Mouse (Mus musculus): Measurements from ENCODE around the gene Cplx2. TPM values are rescaled to one million over a fixed set of nuclear protein-coding genes. Genes with fewer than 3 reads are reported as not detected.
A peak's percentile ranks its signal among the peaks of the same experiment; 100 is the strongest.

Gene Cplx2
- polyA plus RNA-seq, 1 experiment from 2014 or later = 22.0 TPM

GRCm38 (mm10) chr13:54385008-54386004 lies 14.2 kb downstream of the Cplx2 start:
- Histone ChIP-seq H3K4me2 (replicated peaks) (no peak overlapping the region), H3K9ac (replicated peaks) (no peak overlapping the region), H3K36me3 (no peaks in the 10 kb centered on the region), H3K27ac (replicated peaks) (0 out of 2 replicates have a peak overlapping the region, but pooled peaks have one; percentile 4), H3K4me1 (peaks cover 23% of the 10 kb centered on the region), H3K4me3 (no peak overlapping the region), H3K27me3 (no peaks in the 10 kb centered on the region; the same call in 1 of the 2 replicates), H3K9me3 (no peaks in the 10 kb centered on the region)
- no peak for ATAC-seq (ENCODE audit: low FRiP score, low read depth)
- WGBS = 72% methylated on average over 19 of the region's 19 CpGs

- H3K9me3 ChIP-seq = no peaks in the 10 kb centered on the region
- no peak overlapping the region for H3K9ac ChIP-seq (replicated peaks)
- H3K4me2 ChIP-seq (replicated peaks) = no peak overlapping the region
- no peaks in the 10 kb centered on the region for H3K36me3 ChIP-seq
- ATAC-seq (ENCODE audit: low FRiP score, low read depth) = no peak
- peak overlapping the region; percentile 26; the same call in 1 of the 2 replicates for H3K27ac ChIP-seq (replicated peaks)
- H3K27me3 ChIP-seq = no peaks in the 10 kb centered on the region; the same call in 1 of the 2 replicates
- H3K4me1 ChIP-seq = peaks cover 10% of the 10 kb centered on the region; the same call in 1 of the 2 replicates
- WGBS = 73% methylated on average over 8 of the region's 8 CpGs
- no peak overlapping the region for H3K4me3 ChIP-seq
These were observed 18.9 kb downstream of the Cplx2 start for GRCm38 (mm10) chr13:54389971-54390564.

- H3K27ac ChIP-seq (replicated peaks) = 0 out of 2 replicates have a peak overlapping the region, but pooled peaks have one; percentile 26
- ATAC-seq (ENCODE audit: low FRiP score, low read depth) = no peak
- H3K4me1 ChIP-seq = peaks cover 8% of the 10 kb centered on the region; the same call in 1 of the 2 replicates
- 84% methylated on average over 7 of the region's 7 CpGs for WGBS
- no peaks in the 10 kb centered on the region for H3K36me3 ChIP-seq
- no peaks in the 10 kb centered on the region; the same call in 1 of the 2 replicates for H3K27me3 ChIP-seq
- no peak overlapping the region for H3K4me3 ChIP-seq
- H3K4me2 ChIP-seq (replicated peaks) = no peak overlapping the region
- H3K9ac ChIP-seq (replicated peaks) = no peak overlapping the region
- H3K9me3 ChIP-seq = no peaks in the 10 kb centered on the region
These were observed 19.4 kb downstream of the Cplx2 start for GRCm38 (mm10) chr13:54390565-54391013.

- Histone ChIP-seq H3K4me3 (no peak overlapping the region), H3K27ac (replicated peaks) (peak overlapping the region; percentile 10; the same call in 1 of the 2 replicates), H3K36me3 (no peaks in the 10 kb centered on the region), H3K9me3 (no peaks in the 10 kb centered on the region), H3K27me3 (no peaks in the 10 kb centered on the region; the same call in 1 of the 2 replicates), H3K4me2 (replicated peaks) (no peak overlapping the region), H3K9ac (replicated peaks) (no peak overlapping the region), H3K4me1 (peaks cover 8% of the 10 kb centered on the region; the same call in 1 of the 2 replicates)
- no peak for ATAC-seq (ENCODE audit: low FRiP score, low read depth)
- WGBS = 89% methylated on average over 4 of the region's 4 CpGs
These were observed 20.2 kb downstream of the Cplx2 start for GRCm38 (mm10) chr13:54391313-54391712.

- H3K9ac ChIP-seq (replicated peaks) = no peak overlapping the region
- H3K9me3 ChIP-seq = no peaks in the 10 kb centered on the region
- no peak overlapping the region for H3K27ac ChIP-seq (replicated peaks)
- 58% methylated on average over 4 of the region's 4 CpGs for WGBS
- no peak overlapping the region for H3K4me3 ChIP-seq
- 0 out of 2 replicates have a peak, but pooled peaks cover 3% of the 10 kb centered on the region for H3K27me3 ChIP-seq
- ATAC-seq (ENCODE audit: low FRiP score, low read depth) = no peak
- no peaks in the 10 kb centered on the region for H3K36me3 ChIP-seq
- no peak overlapping the region for H3K4me2 ChIP-seq (replicated peaks)
- H3K4me1 ChIP-seq = peaks cover 8% of the 10 kb centered on the region; the same call in 1 of the 2 replicates
These were observed 25.9 kb downstream of the Cplx2 start for GRCm38 (mm10) chr13:54397069-54397468.

- 75% methylated on average over 7 of the region's 7 CpGs for WGBS
- no peaks in the 10 kb centered on the region for H3K36me3 ChIP-seq
- 0 out of 2 replicates have a peak, but pooled peaks cover 7% of the 10 kb centered on the region for H3K9me3 ChIP-seq
- peaks cover 30% of the 10 kb centered on the region for H3K4me1 ChIP-seq
- no peak overlapping the region for H3K27ac ChIP-seq (replicated peaks)
- H3K4me2 ChIP-seq (replicated peaks) = no peak overlapping the region
- 0 out of 2 replicates have a peak, but pooled peaks cover 3% of the 10 kb centered on the region for H3K27me3 ChIP-seq
- H3K4me3 ChIP-seq = no peak overlapping the region
- H3K9ac ChIP-seq (replicated peaks) = no peak overlapping the region
- ATAC-seq (ENCODE audit: low FRiP score, low read depth) = no peak
These were observed 29.5 kb downstream of the Cplx2 start for GRCm38 (mm10) chr13:54400565-54401179.

- H3K27me3 ChIP-seq = 0 out of 2 replicates have a peak, but pooled peaks cover 3% of the 10 kb centered on the region
- H3K4me3 ChIP-seq = no peak overlapping the region
- WGBS = 81% methylated on average over 5 of the region's 5 CpGs
- ATAC-seq (ENCODE audit: low FRiP score, low read depth) = no peak
- H3K9me3 ChIP-seq = 0 out of 2 replicates have a peak, but pooled peaks cover 7% of the 10 kb centered on the region
- no peak overlapping the region for H3K4me2 ChIP-seq (replicated peaks)
- no peak overlapping the region for H3K27ac ChIP-seq (replicated peaks)
- no peaks in the 10 kb centered on the region for H3K36me3 ChIP-seq
- H3K4me1 ChIP-seq = peaks cover 30% of the 10 kb centered on the region
- no peak overlapping the region for H3K9ac ChIP-seq (replicated peaks)
These were observed 30.0 kb downstream of the Cplx2 start for GRCm38 (mm10) chr13:54401180-54401569.

- Histone ChIP-seq H3K4me3 (no peak overlapping the region), H3K27ac (replicated peaks) (no peak overlapping the region), H3K27me3 (0 out of 2 replicates have a peak, but pooled peaks cover 3% of the 10 kb centered on the region), H3K9me3 (0 out of 2 replicates have a peak, but pooled peaks cover 7% of the 10 kb centered on the region), H3K36me3 (no peaks in the 10 kb centered on the region), H3K4me1 (peaks cover 22% of the 10 kb centered on the region), H3K9ac (replicated peaks) (no peak overlapping the region), H3K4me2 (replicated peaks) (no peak overlapping the region)
- 85% methylated on average over 4 of the region's 4 CpGs for WGBS
- no peak for ATAC-seq (ENCODE audit: low FRiP score, low read depth)
These were observed 31.2 kb downstream of the Cplx2 start for GRCm38 (mm10) chr13:54402346-54402745.

- Histone ChIP-seq H3K27me3 (no peaks in the 10 kb centered on the region), H3K36me3 (no peaks in the 10 kb centered on the region), H3K4me1 (peaks cover 22% of the 10 kb centered on the region), H3K9ac (replicated peaks) (no peak overlapping the region), H3K9me3 (0 out of 2 replicates have a peak, but pooled peaks cover 7% of the 10 kb centered on the region), H3K4me3 (no peak overlapping the region), H3K27ac (replicated peaks) (no peak overlapping the region), H3K4me2 (replicated peaks) (no peak overlapping the region)
- ATAC-seq (ENCODE audit: low FRiP score, low read depth) = no peak
- 57% methylated on average over 17 of the region's 17 CpGs for WGBS
These were observed 32.3 kb downstream of the Cplx2 start for GRCm38 (mm10) chr13:54403224-54404070.

- Histone ChIP-seq H3K4me2 (replicated peaks) (no peak overlapping the region), H3K27ac (replicated peaks) (no peak overlapping the region), H3K4me3 (no peak overlapping the region), H3K36me3 (no peaks in the 10 kb centered on the region), H3K27me3 (no peaks in the 10 kb centered on the region), H3K4me1 (peaks cover 22% of the 10 kb centered on the region), H3K9me3 (0 out of 2 replicates have a peak, but pooled peaks cover 7% of the 10 kb centered on the region), H3K9ac (replicated peaks) (no peak overlapping the region)
- 44% methylated on average over 3 of the region's 3 CpGs for WGBS
- no peak for ATAC-seq (ENCODE audit: low FRiP score, low read depth)
These were observed 33.1 kb downstream of the Cplx2 start for GRCm38 (mm10) chr13:54404205-54404604.

GRCm38 (mm10) chr13:54405805-54406204 lies 34.7 kb downstream of the Cplx2 start:
- Histone ChIP-seq H3K9me3 (0 out of 2 replicates have a peak, but pooled peaks cover 7% of the 10 kb centered on the region), H3K27me3 (no peaks in the 10 kb centered on the region), H3K4me2 (replicated peaks) (no peak overlapping the region), H3K4me3 (no peak overlapping the region), H3K9ac (replicated peaks) (no peak overlapping the region), H3K27ac (replicated peaks) (no peak overlapping the region), H3K4me1 (peaks cover 22% of the 10 kb centered on the region), H3K36me3 (no peaks in the 10 kb centered on the region)
- WGBS = 83% methylated on average over 2 of the region's 2 CpGs
- ATAC-seq (ENCODE audit: low FRiP score, low read depth) = no peak
